Mouse (Mus musculus): ENCODE data around the gene Eif6.
"Not testable (repeated sequence)": the region's sequence is repeated elsewhere in the genome, so short reads cannot be mapped to it uniquely, and the experiment has no call there.

Eif6 gene

GRCm38 (mm10) chr2:155826630-155827424 is at the start of gene Eif6:
TSS of gene Eif6 (minus strand) at chr2:155826925.
- CTCF ChIA-PET, result no interaction called here

- CTCF ChIA-PET, result no interaction called here
Observed at GRCm38 (mm10) chr2:155873636-155874035, 46.9 kb upstream of the Eif6 start.

- CTCF ChIA-PET, result no interaction called here
Observed at GRCm38 (mm10) chr2:155872930-155873507, 46.3 kb upstream of the Eif6 start.

- CTCF ChIA-PET, result interaction anchor here (0.5 kb wide), 1 partner anchor 9 kb away, joined by 14 read pairs; no protein-coding TSS in a partner anchor
Observed at GRCm38 (mm10) chr2:155872486-155872885, 45.8 kb upstream of the Eif6 start.

DNA sequence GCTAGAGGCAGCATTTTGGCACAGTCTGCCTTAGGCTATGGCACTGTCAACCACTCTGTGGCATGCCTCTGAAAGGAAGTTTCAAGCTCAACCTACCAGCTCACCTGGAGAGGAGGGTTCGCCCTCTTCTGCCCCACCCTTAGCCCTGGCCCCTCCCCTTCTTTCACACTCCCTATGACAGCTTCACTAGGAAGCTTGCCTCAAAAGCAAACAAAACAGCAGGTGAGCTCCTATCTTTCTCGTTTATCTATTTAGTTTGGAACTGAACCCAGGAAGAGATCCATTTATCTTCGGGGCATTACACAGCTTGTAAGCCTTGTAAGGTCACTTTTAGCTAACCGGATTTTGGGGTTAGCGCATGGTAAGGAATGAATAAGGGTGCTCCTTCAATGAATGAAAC is 43.0 kb upstream of the Eif6 start:
- CTCF ChIA-PET, result interaction anchor here (0.7 kb wide), 1 partner anchor 657 kb away, joined by 4 read pairs; no protein-coding TSS in a partner anchor

DNA sequence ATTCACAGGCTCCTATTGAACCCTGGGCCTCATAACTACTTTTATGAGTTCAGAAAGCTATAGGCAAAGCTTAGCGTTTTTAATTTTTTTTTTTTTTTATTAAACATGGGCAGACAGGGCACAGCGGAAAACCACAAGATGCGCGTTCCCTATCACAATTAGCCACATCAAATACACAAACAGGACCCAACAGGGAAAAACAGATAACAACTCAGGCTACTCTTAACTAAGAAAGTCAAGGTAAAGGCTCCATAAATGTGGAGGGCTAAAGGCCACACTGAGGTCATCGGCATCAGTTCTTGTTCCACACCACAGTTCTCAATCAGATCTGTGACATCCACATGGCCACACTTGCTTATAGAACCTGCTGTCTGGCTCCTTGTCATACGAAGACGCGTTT is 41.6 kb upstream of the Eif6 start:
- CTCF ChIA-PET, result interaction anchor here (0.6 kb wide), 1 partner anchor 301 kb away, joined by 7 read pairs; no protein-coding TSS in a partner anchor

DNA sequence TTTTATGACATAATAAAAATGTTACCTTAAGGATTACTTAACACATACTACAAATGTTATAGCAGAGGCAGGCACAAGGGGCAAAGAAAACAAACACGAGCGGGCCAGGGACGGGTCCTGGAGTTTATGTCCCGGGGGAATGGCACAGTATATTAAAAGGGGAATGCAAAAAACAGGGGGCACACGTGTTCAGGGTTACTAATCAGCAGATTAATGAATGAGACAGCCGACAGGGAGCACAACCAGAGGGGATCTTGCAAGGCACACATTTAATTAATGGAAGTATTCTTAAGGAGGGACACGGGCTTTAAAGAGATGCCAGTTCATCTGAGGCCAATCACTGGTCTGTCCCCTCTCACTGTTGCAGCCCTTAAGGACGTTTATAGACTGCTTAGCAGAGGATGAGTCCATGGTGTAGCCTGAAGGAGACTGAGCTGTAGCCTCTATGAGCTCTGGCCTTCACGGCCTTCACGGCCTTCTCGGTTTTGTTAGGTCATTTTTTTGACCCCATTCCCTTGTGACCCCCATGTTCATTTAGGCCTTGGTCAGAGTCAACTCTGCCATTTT is 36.7 kb upstream of the Eif6 start:
- CTCF ChIA-PET, result interaction anchor here (0.7 kb wide), 1 partner anchor 9 kb away, joined by 14 read pairs; no protein-coding TSS in a partner anchor

GRCm38 (mm10) chr2:155862573-155863300 is 36.0 kb upstream of the Eif6 start:
- CTCF ChIA-PET, result no interaction called here

DNA sequence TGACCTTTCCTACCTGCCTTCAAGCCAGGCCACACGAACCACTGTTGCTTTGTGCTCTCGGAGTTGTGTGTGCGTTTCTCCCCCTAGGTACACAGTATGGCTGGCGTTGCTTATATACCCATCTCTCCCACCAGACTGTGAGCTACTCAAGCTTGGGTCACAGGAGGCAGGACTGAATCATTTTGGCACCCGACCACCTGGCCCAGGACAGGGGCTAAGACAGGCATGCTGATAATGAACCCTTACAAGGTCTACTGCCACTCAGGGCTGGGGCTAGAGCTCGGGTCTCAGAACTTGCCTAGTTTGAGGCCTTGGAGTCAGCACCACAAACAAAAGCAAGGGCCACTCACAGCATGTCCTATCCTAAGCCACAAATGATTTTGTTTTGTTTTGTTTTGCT is 34.9 kb upstream of the Eif6 start:
- CTCF ChIA-PET, result no interaction called here

DNA sequence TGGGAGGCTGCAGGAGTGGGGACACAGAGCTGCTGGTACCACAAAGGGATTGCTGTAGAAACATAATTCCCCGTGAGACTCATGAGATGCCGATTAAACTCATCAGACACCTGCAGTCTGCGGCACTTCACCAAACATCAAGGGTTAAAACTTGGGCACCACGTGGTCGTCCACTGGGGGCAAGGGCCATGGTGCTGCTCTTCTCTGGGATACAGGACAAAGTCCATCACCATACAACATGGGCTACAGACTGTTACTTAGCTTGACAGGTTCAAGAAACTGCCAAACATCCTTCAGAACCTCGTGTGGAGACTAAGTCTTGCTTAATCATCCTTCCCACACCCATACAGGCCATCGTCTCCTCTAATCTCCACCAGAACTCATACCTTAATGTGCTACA is 33.4 kb upstream of the Eif6 start:
- CTCF ChIA-PET, result no interaction called here

DNA sequence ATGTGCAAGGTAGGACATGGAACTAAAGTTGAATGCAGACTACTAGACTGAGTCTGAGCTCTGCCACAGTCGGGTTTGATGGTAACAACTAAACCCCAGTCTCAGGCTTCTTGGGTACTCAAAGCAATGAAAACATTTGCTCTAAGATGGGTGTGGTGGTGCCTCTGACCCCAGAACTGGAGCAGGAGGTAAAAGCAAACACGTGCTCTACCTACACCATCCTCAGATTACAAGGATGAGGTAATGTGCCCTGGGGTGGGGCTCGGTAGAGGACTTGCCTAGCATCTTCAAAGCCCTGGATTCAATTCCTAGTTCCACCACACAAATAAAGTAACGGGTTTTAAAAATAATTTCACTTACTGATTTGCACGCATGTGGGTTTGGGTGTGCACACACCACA is 25.8 kb upstream of the Eif6 start:
- CTCF ChIA-PET, result no interaction called here

- CTCF ChIA-PET, result interaction anchor here (0.6 kb wide), 1 partner anchor 342 kb away, joined by 3 read pairs; no protein-coding TSS in a partner anchor
Observed at GRCm38 (mm10) chr2:155850120-155850519, 23.4 kb upstream of the Eif6 start.

- CTCF ChIA-PET, result interaction anchor here (0.6 kb wide), 1 partner anchor 320 kb away, joined by 3 read pairs; no protein-coding TSS in a partner anchor
Observed at GRCm38 (mm10) chr2:155849464-155849863, 22.7 kb upstream of the Eif6 start.

GRCm38 (mm10) chr2:155848291-155848690 is 21.6 kb upstream of the Eif6 start:
- CTCF ChIA-PET, result no interaction called here

DNA sequence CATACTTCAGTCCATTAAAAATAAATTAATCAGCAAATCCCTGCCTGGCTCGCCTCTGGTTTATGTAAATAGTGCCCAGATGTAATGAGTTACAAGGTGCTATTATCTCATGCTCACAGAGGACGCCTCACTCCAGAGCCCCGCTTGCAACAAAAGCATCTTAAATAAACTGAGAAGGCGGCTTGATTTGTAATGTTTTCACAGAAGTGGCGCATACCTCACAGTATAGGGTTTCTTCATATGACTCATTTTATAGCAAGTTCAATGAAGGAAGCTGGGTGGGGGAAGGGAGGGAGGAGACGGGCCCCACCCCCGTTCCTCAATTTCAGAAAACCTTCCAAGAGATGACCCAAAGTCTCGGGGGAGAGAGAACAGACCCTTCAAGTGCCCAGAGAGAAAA is 20.2 kb upstream of the Eif6 start:
- CTCF ChIA-PET, result interaction anchor here (0.6 to 1.0 kb wide), 2 partner anchors 99 to 117 kb away, joined by 5 to 11 read pairs; no protein-coding TSS in a partner anchor

DNA sequence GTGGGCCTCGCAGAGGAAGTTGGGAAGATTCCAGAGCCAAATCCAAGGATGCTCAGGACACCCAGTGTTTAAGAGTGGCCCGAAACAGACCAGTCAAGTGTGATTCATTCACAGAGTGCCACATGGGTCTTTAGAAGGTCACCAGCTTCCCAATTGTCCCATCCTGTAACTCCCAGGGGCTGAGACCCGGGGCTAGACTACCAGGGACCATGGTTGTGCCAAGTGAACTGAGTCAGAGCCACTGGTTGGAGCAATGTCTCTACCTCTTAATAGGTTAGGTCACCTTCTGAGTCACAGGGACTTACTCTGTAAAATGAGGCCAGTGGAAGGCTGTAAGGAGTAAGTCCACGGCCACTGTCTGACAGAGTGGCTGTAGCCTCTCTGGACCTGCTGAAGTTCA is 12.2 kb upstream of the Eif6 start:
- CTCF ChIA-PET, result no interaction called here

DNA sequence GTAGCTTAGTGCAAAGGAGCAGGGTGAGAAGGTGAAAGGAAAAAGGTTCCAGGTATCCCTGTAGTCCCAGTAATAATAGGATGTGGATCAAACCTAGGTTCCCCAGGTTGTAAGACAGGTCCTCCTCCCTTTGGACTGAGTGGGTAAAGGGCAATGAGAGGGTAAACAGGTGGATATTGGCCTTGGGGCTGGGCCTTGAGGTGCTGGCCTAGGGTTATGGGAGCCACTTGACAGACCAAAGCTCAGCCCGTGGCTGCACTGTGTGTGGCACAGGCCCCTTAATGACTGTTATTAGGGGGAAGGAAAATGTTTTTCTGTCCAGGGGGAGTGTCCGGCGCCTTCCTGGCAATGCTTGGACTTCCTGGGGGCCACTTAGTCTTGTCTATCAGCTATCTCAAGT is 11.2 kb upstream of the Eif6 start:
- CTCF ChIA-PET, result no interaction called here

DNA sequence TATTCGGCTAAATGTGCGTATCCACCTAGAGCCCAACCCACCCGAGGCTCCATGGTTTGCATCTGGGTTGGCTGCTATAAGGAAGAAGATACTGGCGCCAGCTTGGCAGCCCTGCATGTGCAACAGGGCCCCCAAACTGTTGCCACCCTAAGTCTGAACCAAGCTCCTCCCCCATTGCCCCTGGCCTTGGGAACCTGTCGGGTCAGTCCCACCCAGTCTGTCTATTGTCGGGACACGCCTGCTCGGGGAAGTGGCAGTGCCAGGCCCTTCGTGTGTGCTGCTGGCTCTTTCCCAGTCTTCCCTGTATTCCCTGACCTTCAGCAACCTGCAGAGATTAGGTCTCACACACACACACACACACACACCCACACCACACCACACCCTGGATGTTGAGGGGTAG is 8.0 kb upstream of the Eif6 start, which contains the start of gene Fam83c:
Gene Fam83c (minus strand): TSS at position 123 of the 400 bp plus-strand sequence.
- CTCF ChIA-PET, result no interaction called here

- CTCF ChIA-PET, result not testable (repeated sequence)
Observed at GRCm38 (mm10) chr2:155832087-155832486, 5.4 kb upstream of the Eif6 start.

DNA sequence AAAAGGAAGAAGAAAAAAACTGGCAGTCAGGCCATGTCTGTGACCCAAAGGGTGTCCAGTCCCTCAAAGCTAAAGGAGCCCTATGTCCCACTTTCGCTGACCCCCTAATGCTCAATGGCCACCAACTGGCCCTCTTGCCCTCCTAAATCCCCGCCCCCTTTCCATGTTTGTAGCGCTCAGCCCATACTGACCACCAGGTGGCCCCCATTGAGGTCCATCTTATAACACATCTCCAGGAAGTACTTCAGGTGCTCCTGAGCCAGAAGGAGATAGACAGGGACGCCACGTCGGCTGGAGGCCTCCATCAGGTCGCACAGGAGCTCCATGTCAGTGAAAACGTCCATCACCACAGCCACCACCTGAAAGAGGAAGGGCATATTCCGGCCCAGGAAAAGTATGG is 4.6 kb upstream of the Eif6 start:
- CTCF ChIA-PET, result interaction anchor here (0.6 kb wide), 1 partner anchor 252 kb away, joined by 7 read pairs; no protein-coding TSS in a partner anchor

DNA sequence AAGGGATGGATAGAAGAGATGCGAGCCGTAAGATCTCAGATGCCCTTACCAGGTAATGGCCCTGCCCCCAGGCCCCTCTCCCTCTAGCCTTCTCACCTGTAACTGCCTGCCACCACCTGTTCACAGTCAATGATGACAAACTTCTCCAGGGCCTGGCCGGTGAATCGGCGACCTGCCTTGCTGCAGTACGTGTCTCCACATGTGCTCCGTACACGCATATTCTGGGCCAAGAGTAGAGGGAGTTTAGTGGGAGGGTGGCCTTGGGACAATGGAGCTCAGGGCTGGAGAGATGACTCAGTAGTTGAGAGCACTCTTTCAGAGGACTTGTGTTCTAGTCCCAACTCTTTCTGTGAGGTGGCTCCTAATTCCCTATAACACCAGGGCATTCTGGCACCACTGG is 4.1 kb upstream of the Eif6 start:
- CTCF ChIA-PET, result interaction anchor here (0.6 kb wide), 1 partner anchor 252 kb away, joined by 7 read pairs; no protein-coding TSS in a partner anchor

All from spleen, embryonic (tissue).